Mouse (Mus musculus): ENCODE measurements around the gene Uap1l1. TPM values are rescaled to one million over a fixed set of nuclear protein-coding genes. Genes with fewer than 3 reads are reported as not detected.

Uap1l1 gene
- polyA plus RNA-seq, 1 experiment from 2014 or later: 20.5 TPM

Other genes starting within 250 kb of the Uap1l1 start
- 15.7 and 16.0 TPM in 2 replicates for gene Nrarp, start 184.9 kb downstream of the Uap1l1 start, polyA plus RNA-seq (2015; fragmentation: Nextera tagmentation; extraction: Ambion mirVana)
- 8.8 and 11.7 TPM in 2 replicates for gene Tor4a, start 168.8 kb downstream of the Uap1l1 start, polyA plus RNA-seq (2015; fragmentation: Nextera tagmentation; extraction: Ambion mirVana)
- gene Nelfb, start 154.2 kb downstream of the Uap1l1 start, polyA plus RNA-seq (2015; fragmentation: Nextera tagmentation; extraction: Ambion mirVana): 121 and 122 TPM in 2 replicates
- not detected in 2 replicates for gene Stpg3, start 151.0 kb downstream of the Uap1l1 start, polyA plus RNA-seq (2015; fragmentation: Nextera tagmentation; extraction: Ambion mirVana)
- 0.69 and 1.4 TPM in 2 replicates for gene Fam166a, start 146.9 kb downstream of the Uap1l1 start, polyA plus RNA-seq (2015; fragmentation: Nextera tagmentation; extraction: Ambion mirVana)
- 704 and 709 TPM in 2 replicates for gene Tubb4b, start 141.0 kb downstream of the Uap1l1 start, polyA plus RNA-seq (2015; fragmentation: Nextera tagmentation; extraction: Ambion mirVana)
- not detected in 2 replicates for gene Slc34a3, start 131.3 kb downstream of the Uap1l1 start, polyA plus RNA-seq (2015; fragmentation: Nextera tagmentation; extraction: Ambion mirVana)
- not detected in 2 replicates for gene Rnf224, start 128.9 kb downstream of the Uap1l1 start, polyA plus RNA-seq (2015; fragmentation: Nextera tagmentation; extraction: Ambion mirVana)
- 8.9 and 9.9 TPM in 2 replicates for gene Rnf208, start 123.4 kb downstream of the Uap1l1 start, polyA plus RNA-seq (2015; fragmentation: Nextera tagmentation; extraction: Ambion mirVana)
- gene Cysrt1, start 123.2 kb downstream of the Uap1l1 start, polyA plus RNA-seq (2015; fragmentation: Nextera tagmentation; extraction: Ambion mirVana): 0.19 and 0.35 TPM in 2 replicates
- 3.5 and 5.0 TPM in 2 replicates for gene AL732309.1, start 118.8 kb downstream of the Uap1l1 start, polyA plus RNA-seq (2015; fragmentation: Nextera tagmentation; extraction: Ambion mirVana)
- gene Tmem203, start 110.2 kb downstream of the Uap1l1 start, polyA plus RNA-seq (2015; fragmentation: Nextera tagmentation; extraction: Ambion mirVana): 24.4 and 24.5 TPM in 2 replicates
- gene Tprn, start 103.1 kb downstream of the Uap1l1 start, polyA plus RNA-seq (2015; fragmentation: Nextera tagmentation; extraction: Ambion mirVana): 6.7 and 8.7 TPM in 2 replicates
- gene Ssna1, start 93.2 kb downstream of the Uap1l1 start, polyA plus RNA-seq (2015; fragmentation: Nextera tagmentation; extraction: Ambion mirVana): 229 and 239 TPM in 2 replicates
- gene Anapc2, start 93.2 kb downstream of the Uap1l1 start, polyA plus RNA-seq (2015; fragmentation: Nextera tagmentation; extraction: Ambion mirVana): 132 and 136 TPM in 2 replicates
- not detected in 2 replicates for gene Tmem210, start 77.5 kb downstream of the Uap1l1 start, polyA plus RNA-seq (2015; fragmentation: Nextera tagmentation; extraction: Ambion mirVana)
- gene Lrrc26, start 75.8 kb downstream of the Uap1l1 start, polyA plus RNA-seq (2015; fragmentation: Nextera tagmentation; extraction: Ambion mirVana): 3.4 and 4.5 TPM in 2 replicates
- gene Grin1, start 46.5 kb downstream of the Uap1l1 start, polyA plus RNA-seq (2015; fragmentation: Nextera tagmentation; extraction: Ambion mirVana): 0.45 and 0.48 TPM in 2 replicates
- 48.8 and 52.0 TPM in 2 replicates for gene Man1b1, start 33.3 kb downstream of the Uap1l1 start, polyA plus RNA-seq (2015; fragmentation: Nextera tagmentation; extraction: Ambion mirVana)
- 14.5 and 14.9 TPM in 2 replicates for gene Dpp7, start 9.3 kb downstream of the Uap1l1 start, polyA plus RNA-seq (2015; fragmentation: Nextera tagmentation; extraction: Ambion mirVana)
- 42.2 and 45.2 TPM in 2 replicates for gene Sapcd2, start 6.6 kb upstream of the Uap1l1 start, polyA plus RNA-seq (2015; fragmentation: Nextera tagmentation; extraction: Ambion mirVana)
- 2.1 and 3.6 TPM in 2 replicates for gene Entpd2, start 30.2 kb upstream of the Uap1l1 start, polyA plus RNA-seq (2015; fragmentation: Nextera tagmentation; extraction: Ambion mirVana)
- 27.5 and 28.7 TPM in 2 replicates for gene Npdc1, start 33.7 kb upstream of the Uap1l1 start, polyA plus RNA-seq (2015; fragmentation: Nextera tagmentation; extraction: Ambion mirVana)
- gene Fut7, start 57.6 kb upstream of the Uap1l1 start, polyA plus RNA-seq (2015; fragmentation: Nextera tagmentation; extraction: Ambion mirVana): 0.11 TPM in 1 of 2 replicates, not detected in the other
- gene Abca2, start 63.0 kb upstream of the Uap1l1 start, polyA plus RNA-seq (2015; fragmentation: Nextera tagmentation; extraction: Ambion mirVana): 4.5 and 4.8 TPM in 2 replicates
- 77.9 and 90.3 TPM in 2 replicates for gene Clic3, start 91.2 kb upstream of the Uap1l1 start, polyA plus RNA-seq (2015; fragmentation: Nextera tagmentation; extraction: Ambion mirVana)
- 31.5 and 37.0 TPM in 2 replicates for gene Paxx, start 95.4 kb upstream of the Uap1l1 start, polyA plus RNA-seq (2015; fragmentation: Nextera tagmentation; extraction: Ambion mirVana)
- gene Ptgds, start 104.4 kb upstream of the Uap1l1 start, polyA plus RNA-seq (2015; fragmentation: Nextera tagmentation; extraction: Ambion mirVana): 10.2 and 24.3 TPM in 2 replicates
- not detected in 2 replicates for gene Lcn12, start 128.2 kb upstream of the Uap1l1 start, polyA plus RNA-seq (2015; fragmentation: Nextera tagmentation; extraction: Ambion mirVana)
- 72.8 and 76.2 TPM in 2 replicates for gene Fbxw5, start 135.1 kb upstream of the Uap1l1 start, polyA plus RNA-seq (2015; fragmentation: Nextera tagmentation; extraction: Ambion mirVana)
- 5.8 and 6.6 TPM in 2 replicates for gene C8g, start 136.0 kb upstream of the Uap1l1 start, polyA plus RNA-seq (2015; fragmentation: Nextera tagmentation; extraction: Ambion mirVana)
- 37.1 and 41.3 TPM in 2 replicates for gene Traf2, start 181.3 kb upstream of the Uap1l1 start, polyA plus RNA-seq (2015; fragmentation: Nextera tagmentation; extraction: Ambion mirVana)
- 311 and 323 TPM in 2 replicates for gene Edf1, start 192.2 kb upstream of the Uap1l1 start, polyA plus RNA-seq (2015; fragmentation: Nextera tagmentation; extraction: Ambion mirVana)
- gene Mamdc4, start 209.2 kb upstream of the Uap1l1 start, polyA plus RNA-seq (2015; fragmentation: Nextera tagmentation; extraction: Ambion mirVana): 4.5 and 7.1 TPM in 2 replicates
- gene Phpt1, start 209.5 kb upstream of the Uap1l1 start, polyA plus RNA-seq (2015; fragmentation: Nextera tagmentation; extraction: Ambion mirVana): 163 and 177 TPM in 2 replicates
- 0.09 TPM in 1 of 2 replicates, not detected in the other for gene Ajm1, start 216.1 kb upstream of the Uap1l1 start, polyA plus RNA-seq (2015; fragmentation: Nextera tagmentation; extraction: Ambion mirVana)
- 74.0 and 75.2 TPM in 2 replicates for gene Rabl6, start 242.8 kb upstream of the Uap1l1 start, polyA plus RNA-seq (2015; fragmentation: Nextera tagmentation; extraction: Ambion mirVana)

All from lung, embryonic 15.5 days (tissue).